31 mouse cellular contexts compared by ENCODE assay signal in the genomic region with DNA sequence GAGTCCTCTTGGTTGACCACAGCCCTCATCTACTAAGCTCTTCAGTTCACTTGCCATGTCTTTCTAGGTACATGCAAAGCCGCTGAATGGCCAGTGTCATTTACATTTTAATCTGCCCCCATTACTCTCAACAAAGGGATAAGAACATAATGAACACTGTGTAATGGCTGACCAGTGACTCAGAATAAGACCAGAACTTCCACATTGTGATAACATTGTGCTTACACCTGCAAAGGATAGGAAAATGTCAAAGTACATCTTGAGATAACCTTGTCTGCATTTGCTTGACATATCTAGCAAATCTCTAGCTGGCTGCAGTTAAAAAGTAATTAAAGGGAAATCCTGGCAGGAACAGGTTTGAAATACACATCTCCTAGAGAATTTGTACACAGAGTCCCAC.
"Had no signal": no experiment of that assay in that cellular context is flagged by ENCODE, and none has a peak within 500 bp of the region (broad histone marks: within the 10 kb centered on the region; RNA-seq: fewer than 3 reads in every experiment).

No protein-coding gene starts in this region.

- H3K27ac ChIP-seq: limb, embryonic 10.5 days; limb, embryonic 12.5 days; limb, embryonic 13.5 days; limb, embryonic 15.5 days; liver, embryonic 12.5 days; liver, embryonic 13.5 days; liver, embryonic 14.5 days; liver, embryonic 15.5 days; lung, embryonic 15.5 days; macrophage; midbrain, embryonic 10.5 days; midbrain, embryonic 12.5 days; midbrain, embryonic 13.5 days; midbrain, embryonic 15.5 days had no signal

- ATAC-seq: liver, embryonic 12.5 days; liver, postnatal 0 days; lung, postnatal 0 days; midbrain, embryonic 13.5 days; midbrain, embryonic 15.5 days; midbrain, embryonic 16.5 days had no signal

- H3K9ac ChIP-seq: limb, embryonic 12.5 days; limb, embryonic 13.5 days; limb, embryonic 15.5 days; liver, embryonic 12.5 days; liver, embryonic 13.5 days; liver, embryonic 14.5 days; liver, embryonic 15.5 days; liver, postnatal 0 days; lung, embryonic 14.5 days; lung, embryonic 15.5 days; midbrain, embryonic 12.5 days; midbrain, embryonic 13.5 days; midbrain, embryonic 15.5 days had no signal

- H3K4me1 ChIP-seq: limb, embryonic 12.5 days; limb, embryonic 15.5 days; liver, embryonic 12.5 days; liver, embryonic 13.5 days; liver, embryonic 15.5 days; lung, embryonic 15.5 days; midbrain, embryonic 15.5 days had no signal

- H3K4me2 ChIP-seq: limb, embryonic 12.5 days; limb, embryonic 13.5 days; limb, embryonic 15.5 days; liver, embryonic 11.5 days; liver, embryonic 12.5 days; liver, embryonic 13.5 days; liver, embryonic 15.5 days; lung, embryonic 14.5 days; lung, embryonic 15.5 days; midbrain, embryonic 11.5 days; midbrain, embryonic 12.5 days; midbrain, embryonic 13.5 days; midbrain, embryonic 15.5 days had no signal

- DNase-seq: left cerebral cortex, postnatal 4 days; liver; liver, embryonic 13.5 days; liver, postnatal 0 days; lung, adult 18-20 months; lung, adult 2 months; lung, embryonic 14.5 days; lung, postnatal 10 days; lung, postnatal 14 days; lung, postnatal 36 days; lung, postnatal 4 days; midbrain, embryonic 14.5 days had no signal

- H3K4me3 ChIP-seq: limb, embryonic 10.5 days; limb, embryonic 12.5 days; limb, embryonic 13.5 days; limb, embryonic 15.5 days; liver, embryonic 12.5 days; liver, embryonic 13.5 days; liver, embryonic 15.5 days; lung, embryonic 15.5 days; megakaryocyte, embryonic 14.5 days; midbrain, embryonic 10.5 days; midbrain, embryonic 12.5 days; midbrain, embryonic 13.5 days; midbrain, embryonic 15.5 days; myocyte had no signal

- H3K9me3 ChIP-seq: limb, embryonic 10.5 days; limb, embryonic 13.5 days; limb, embryonic 15.5 days; liver, embryonic 12.5 days; liver, embryonic 13.5 days; liver, embryonic 15.5 days; lung, embryonic 15.5 days; midbrain, embryonic 10.5 days; midbrain, embryonic 12.5 days; midbrain, embryonic 13.5 days; midbrain, embryonic 15.5 days had no signal

- H3K27me3 ChIP-seq: limb, embryonic 12.5 days; limb, embryonic 13.5 days; limb, embryonic 15.5 days; liver, embryonic 12.5 days; liver, embryonic 13.5 days; liver, embryonic 15.5 days; lung, embryonic 15.5 days; midbrain, embryonic 12.5 days; midbrain, embryonic 13.5 days; midbrain, embryonic 15.5 days had no signal

- H3K36me3 ChIP-seq: limb, embryonic 10.5 days; limb, embryonic 12.5 days; limb, embryonic 15.5 days; liver, embryonic 12.5 days; liver, embryonic 13.5 days; liver, embryonic 15.5 days; lung, embryonic 15.5 days; midbrain, embryonic 10.5 days; midbrain, embryonic 12.5 days; midbrain, embryonic 13.5 days; midbrain, embryonic 15.5 days had no signal
